Mouse (Mus musculus) liver, adult 2 months (tissue): ENCODE measurements around the gene Lsm12.

Experiments
- CTCF ChIP-seq: fragments of 200-500 bp; IDR thresholded peaks from 2 replicates; pipeline ENCODE4 v1.5.1; 2011; ENCODE audit warnings: low read depth, low read length, control low read depth
- POLR2A ChIP-seq: fragments of 200-500 bp; IDR thresholded peaks from 2 replicates; pipeline ENCODE4 v1.6.1; 2011; ENCODE audit warnings: low read length, control low read depth; ENCODE audit not compliant: insufficient read depth; ENCODE audit errors: extremely low read depth

- TF ChIP-seq POLR2A (no peak), CTCF (no peak)
These were observed 50.6 kb downstream of the Lsm12 start for GRCm38 (mm10) chr11:102134516-102134915.
